Mouse (Mus musculus): ENCODE results near the gene Rras2. TPM values are rescaled to one million over a fixed set of nuclear protein-coding genes. Genes with fewer than 3 reads are reported as not detected.

The Rras2 gene
- polyA plus RNA-seq, 1 experiment from 2014 or later = 15.8 TPM

DNA sequence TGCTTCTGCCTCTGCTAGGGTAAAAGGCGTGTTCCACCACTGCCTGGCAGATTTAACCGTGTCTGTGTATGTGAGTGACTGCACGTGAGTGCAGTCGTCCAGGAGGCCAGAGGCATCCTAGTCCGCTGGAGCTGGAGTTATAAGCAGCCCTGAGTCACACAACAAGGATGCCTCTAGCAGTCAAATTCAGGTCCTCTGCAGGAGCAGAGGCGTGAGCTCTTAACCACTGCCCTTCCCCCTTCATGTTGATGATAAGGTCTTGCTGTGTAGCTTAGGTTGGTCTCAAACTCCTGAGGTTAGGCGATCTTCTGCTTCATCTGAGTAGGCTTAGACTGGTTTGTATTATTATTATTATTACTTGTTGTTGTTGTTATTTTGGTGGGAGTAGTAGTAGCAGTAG, 22.4 kb upstream of the Rras2 start:
- 90% methylated on average over 7 of the region's 7 CpGs for WGBS
- no peak for ATAC-seq (ENCODE audit: low FRiP score)

DNA sequence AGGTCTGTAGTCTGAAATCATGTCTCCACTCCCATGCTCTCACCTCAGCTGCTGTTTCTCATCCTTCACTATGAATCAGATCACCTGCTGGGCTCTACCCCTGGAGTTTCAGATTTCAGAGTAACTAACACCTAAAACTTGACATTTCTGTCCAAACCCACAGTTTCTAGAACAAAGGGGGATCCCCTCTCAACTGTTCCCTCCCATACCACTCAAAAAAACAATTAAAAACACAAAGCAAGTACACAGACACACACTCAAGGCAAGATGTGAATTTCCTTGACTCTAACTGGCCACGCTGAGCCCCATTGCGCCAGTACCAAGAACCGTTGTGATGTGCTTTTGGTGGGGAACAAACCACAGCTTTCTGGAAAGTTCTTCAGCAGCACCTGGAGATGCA, 21.8 kb upstream of the Rras2 start:
- Histone ChIP-seq H3K9me3 (no peaks in the 10 kb centered on the region), H3K4me2 (no peak overlapping the region), H3K27ac (no peak overlapping the region), H3K27me3 (no peaks in the 10 kb centered on the region), H3K36me3 (no peaks in the 10 kb centered on the region), H3K4me1 (replicated peaks) (peaks cover 6% of the 10 kb centered on the region; the same call in 1 of the 2 replicates), H3K4me3 (no peak overlapping the region), H3K9ac (no peak overlapping the region)
- ATAC-seq (ENCODE audit: low FRiP score) = no peak
- 92% methylated on average over 3 of the region's 3 CpGs for WGBS

More for the DNA sequence above, 22.4 kb upstream of the Rras2 start:
- Histone ChIP-seq H3K4me1 (replicated peaks) (peaks cover 3% of the 10 kb centered on the region; the same call in 1 of the 2 replicates), H3K4me2 (no peak overlapping the region), H3K9me3 (no peaks in the 10 kb centered on the region), H3K27me3 (no peaks in the 10 kb centered on the region), H3K36me3 (no peaks in the 10 kb centered on the region), H3K9ac (no peak overlapping the region), H3K27ac (no peak overlapping the region), H3K4me3 (no peak overlapping the region)

DNA sequence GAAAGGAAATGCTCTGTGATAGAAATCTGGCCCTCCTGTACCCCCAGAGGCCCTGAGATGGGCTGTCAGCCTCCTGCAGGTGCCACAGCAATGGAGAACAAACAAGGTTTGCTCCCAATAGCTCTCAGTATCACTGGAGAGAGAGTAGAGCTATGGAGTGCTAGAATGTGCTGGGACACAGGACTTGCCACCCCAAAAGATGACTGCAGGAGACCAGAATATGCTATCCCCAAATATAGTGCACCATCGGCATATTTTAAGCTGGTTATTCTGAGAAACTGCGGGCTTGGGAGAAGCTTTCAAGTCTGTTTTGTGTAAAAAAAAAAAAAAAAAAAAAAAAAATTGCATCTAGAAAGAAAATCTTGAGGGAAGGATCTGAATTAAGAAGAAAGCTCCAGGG, 20.7 kb upstream of the Rras2 start:
- 94% methylated on average over 2 of the region's 2 CpGs for WGBS
- Histone ChIP-seq H3K36me3 (no peaks in the 10 kb centered on the region), H3K27me3 (0 out of 2 replicates have a peak, but pooled peaks cover 4% of the 10 kb centered on the region), H3K9ac (no peak overlapping the region), H3K27ac (no peak overlapping the region), H3K4me1 (replicated peaks) (peaks cover 6% of the 10 kb centered on the region; the same call in 1 of the 2 replicates), H3K4me2 (no peak overlapping the region), H3K4me3 (no peak overlapping the region), H3K9me3 (no peaks in the 10 kb centered on the region)
- no peak for ATAC-seq (ENCODE audit: low FRiP score)

DNA sequence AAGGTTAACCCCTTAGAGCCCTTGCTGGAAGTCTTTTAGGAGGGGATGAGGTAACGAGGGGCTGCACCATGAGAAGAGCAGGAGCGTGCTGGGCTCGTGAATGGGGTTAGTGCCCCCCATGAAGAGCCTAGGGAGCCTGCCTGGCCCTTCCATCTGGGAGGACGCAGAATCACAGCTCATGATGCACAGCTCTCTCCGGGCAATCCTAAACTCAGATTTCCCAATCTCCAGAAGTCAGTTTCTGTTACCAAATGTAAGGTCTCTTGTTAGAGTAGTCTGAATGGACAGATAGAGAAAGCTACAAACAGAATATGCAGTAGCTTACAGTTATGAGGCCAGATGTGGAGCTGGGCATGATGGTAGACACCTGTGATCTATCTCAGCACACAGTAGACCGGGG, 17.6 kb upstream of the Rras2 start:
- Histone ChIP-seq H3K4me2 (no peak overlapping the region), H3K9me3 (no peaks in the 10 kb centered on the region), H3K36me3 (no peaks in the 10 kb centered on the region), H3K9ac (no peak overlapping the region), H3K4me3 (no peak overlapping the region), H3K27ac (no peak overlapping the region), H3K27me3 (0 out of 2 replicates have a peak, but pooled peaks cover 4% of the 10 kb centered on the region), H3K4me1 (replicated peaks) (peaks cover 13% of the 10 kb centered on the region)
- WGBS = 34% methylated on average over 6 of the region's 6 CpGs
- no peak for ATAC-seq (ENCODE audit: low FRiP score)

DNA sequence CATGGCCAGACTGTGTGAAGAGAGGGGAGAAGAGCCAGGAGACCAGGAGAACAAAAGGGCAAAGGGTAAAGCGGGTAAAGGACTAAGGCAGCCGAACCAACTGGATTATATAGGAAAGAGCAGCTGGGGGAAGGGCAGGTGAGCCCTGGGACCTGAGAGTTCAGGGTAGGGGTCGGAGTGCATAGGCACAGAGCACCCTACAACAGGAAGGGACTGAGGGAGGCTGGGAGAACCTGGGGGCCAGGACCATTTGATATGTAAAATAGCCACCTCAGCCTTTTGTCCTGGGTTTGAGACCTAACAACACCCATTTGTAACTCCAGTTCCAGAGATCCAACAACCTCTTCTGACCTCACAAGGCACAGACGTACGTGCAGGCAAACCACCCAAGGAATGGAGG, 16.4 kb upstream of the Rras2 start:
- no peak overlapping the region for H3K27ac ChIP-seq
- 17% methylated on average over 5 of the region's 5 CpGs for WGBS
- no peak overlapping the region for H3K9ac ChIP-seq
- no peak for ATAC-seq (ENCODE audit: low FRiP score)
- no peak overlapping the region for H3K4me3 ChIP-seq
- H3K36me3 ChIP-seq = no peaks in the 10 kb centered on the region
- no peak overlapping the region for H3K4me2 ChIP-seq
- peaks cover 13% of the 10 kb centered on the region for H3K4me1 ChIP-seq (replicated peaks)
- 0 out of 2 replicates have a peak, but pooled peaks cover 4% of the 10 kb centered on the region for H3K27me3 ChIP-seq
- H3K9me3 ChIP-seq = no peaks in the 10 kb centered on the region

DNA sequence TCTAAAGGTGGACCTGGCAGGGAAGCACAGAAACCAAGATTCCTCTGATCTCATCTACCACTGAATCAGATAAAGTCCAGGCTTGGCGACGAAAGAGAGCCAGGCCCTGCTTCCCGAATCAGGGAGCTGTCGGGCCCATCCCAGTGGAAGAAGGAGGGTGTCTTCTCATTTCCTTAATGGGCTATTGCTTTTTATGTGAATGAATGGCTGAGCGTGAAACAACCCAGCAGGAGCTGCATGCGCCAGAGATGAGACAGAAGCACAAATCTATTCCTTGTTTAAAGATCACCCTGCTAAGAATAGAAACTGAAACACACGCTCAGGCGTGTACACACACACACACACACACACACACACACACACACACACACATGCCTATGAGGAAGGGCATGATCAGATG, 14.7 kb upstream of the Rras2 start:
- no peak for ATAC-seq (ENCODE audit: low FRiP score)
- Histone ChIP-seq H3K4me1 (replicated peaks) (peaks cover 13% of the 10 kb centered on the region), H3K4me3 (no peak overlapping the region), H3K36me3 (no peaks in the 10 kb centered on the region), H3K27ac (no peak overlapping the region), H3K4me2 (no peak overlapping the region), H3K9ac (no peak overlapping the region), H3K9me3 (no peaks in the 10 kb centered on the region), H3K27me3 (0 out of 2 replicates have a peak, but pooled peaks cover 4% of the 10 kb centered on the region)
- 28% methylated on average over 8 of the region's 8 CpGs for WGBS

DNA sequence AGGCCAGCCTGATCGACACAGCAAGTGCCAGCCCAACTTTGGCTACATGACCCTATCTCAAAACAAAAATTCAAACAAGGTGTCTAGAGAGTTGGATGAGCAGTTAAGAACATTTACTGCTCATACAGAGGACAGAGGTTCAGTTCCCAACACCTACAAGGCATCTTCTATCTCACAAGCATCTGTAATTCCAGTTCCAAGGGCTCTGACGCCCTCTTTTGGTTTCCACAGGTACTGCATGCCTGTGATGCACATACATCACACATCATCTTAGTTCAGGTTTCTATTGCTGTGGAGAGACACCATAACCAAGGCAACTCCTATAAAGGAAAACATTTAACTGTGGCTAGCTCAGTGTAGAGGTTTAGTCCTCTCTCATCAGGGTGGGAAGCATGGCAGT, 11.7 kb upstream of the Rras2 start:
- H3K4me2 ChIP-seq = no peak overlapping the region
- no peak overlapping the region for H3K4me3 ChIP-seq
- H3K27ac ChIP-seq = no peak overlapping the region
- ATAC-seq (ENCODE audit: low FRiP score) = no peak
- H3K4me1 ChIP-seq (replicated peaks) = peaks cover 7% of the 10 kb centered on the region
- WGBS = 57% methylated on average over 2 of the region's 2 CpGs
- H3K9me3 ChIP-seq = no peaks in the 10 kb centered on the region
- H3K36me3 ChIP-seq = no peaks in the 10 kb centered on the region
- no peak overlapping the region for H3K9ac ChIP-seq
- H3K27me3 ChIP-seq = 0 out of 2 replicates have a peak, but pooled peaks cover 4% of the 10 kb centered on the region

DNA sequence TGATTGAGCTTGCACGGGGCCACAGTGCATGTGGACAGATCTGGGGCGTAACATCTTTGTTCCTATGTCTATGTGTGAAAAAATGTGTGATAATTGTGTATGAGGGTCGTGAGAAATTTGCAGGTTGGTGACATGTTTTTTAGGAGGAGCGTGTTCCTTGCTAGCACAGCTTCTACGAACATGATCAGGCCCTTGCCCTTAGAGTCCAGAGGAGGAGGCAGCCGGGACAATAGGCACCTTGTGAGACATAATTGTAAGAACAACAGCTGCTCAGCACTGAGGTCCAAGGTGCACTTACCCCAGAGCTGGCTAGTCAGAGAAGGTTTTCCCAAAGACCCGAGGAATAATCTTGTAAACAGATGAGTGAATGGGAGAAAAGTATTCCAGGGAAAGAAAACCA, 599 bp upstream of the Rras2 start:
- Histone ChIP-seq H3K4me2 (peak overlapping the region; percentile 86), H3K4me1 (replicated peaks) (peaks cover 15% of the 10 kb centered on the region), H3K36me3 (no peaks in the 10 kb centered on the region), H3K27me3 (0 out of 2 replicates have a peak, but pooled peaks cover 4% of the 10 kb centered on the region), H3K9me3 (no peaks in the 10 kb centered on the region), H3K4me3 (peak overlapping the region; percentile 80), H3K27ac (no peak overlapping the region), H3K9ac (no peak overlapping the region)
- no peak for ATAC-seq (ENCODE audit: low FRiP score)
- WGBS = 41% methylated on average over 7 of the region's 7 CpGs

DNA sequence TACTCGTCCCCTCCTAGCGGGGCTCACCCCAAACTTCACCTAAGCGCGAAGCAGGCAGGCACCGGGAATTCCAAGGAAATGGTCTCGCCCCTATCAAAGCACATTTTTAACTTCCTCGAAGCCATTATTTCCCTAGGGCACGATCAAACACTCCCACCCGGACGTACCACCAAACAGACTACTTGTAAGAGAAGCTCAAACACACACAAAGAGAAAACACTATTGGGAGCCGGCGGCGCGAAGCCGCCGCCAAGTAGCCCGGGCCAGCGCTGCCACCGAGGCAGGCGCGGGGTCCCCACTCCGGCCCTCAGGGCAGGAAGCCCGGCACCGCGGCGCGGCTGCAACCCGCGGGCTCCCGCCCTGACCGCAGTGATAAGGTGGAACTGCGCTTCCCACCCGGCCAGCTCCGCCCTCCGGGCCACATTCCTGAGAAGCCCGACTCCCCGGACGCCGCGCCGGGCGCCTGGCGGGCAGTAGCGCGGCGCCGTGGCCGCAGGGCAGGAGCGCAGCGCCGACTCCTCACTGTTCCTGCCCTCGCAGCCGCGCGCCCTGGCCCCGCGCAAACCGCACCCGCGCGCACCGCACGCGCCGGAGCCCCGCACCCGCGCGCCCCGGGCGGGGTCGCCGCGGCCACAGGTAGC, 750 bp downstream of the Rras2 start:
- H3K4me2 ChIP-seq = peak overlapping the region; percentile 86
- H3K27ac ChIP-seq = peak overlapping the region; percentile 91
- 0% methylated on average over 57 of the region's 74 CpGs for WGBS
- H3K4me1 ChIP-seq (replicated peaks) = peaks cover 15% of the 10 kb centered on the region
- H3K4me3 ChIP-seq = peak overlapping the region; percentile 80
- H3K27me3 ChIP-seq = 0 out of 2 replicates have a peak, but pooled peaks cover 4% of the 10 kb centered on the region
- ATAC-seq (ENCODE audit: low FRiP score) = peak; percentile 85
- H3K9me3 ChIP-seq = no peaks in the 10 kb centered on the region
- no peaks in the 10 kb centered on the region for H3K36me3 ChIP-seq
- H3K9ac ChIP-seq = peak overlapping the region; percentile 84

DNA sequence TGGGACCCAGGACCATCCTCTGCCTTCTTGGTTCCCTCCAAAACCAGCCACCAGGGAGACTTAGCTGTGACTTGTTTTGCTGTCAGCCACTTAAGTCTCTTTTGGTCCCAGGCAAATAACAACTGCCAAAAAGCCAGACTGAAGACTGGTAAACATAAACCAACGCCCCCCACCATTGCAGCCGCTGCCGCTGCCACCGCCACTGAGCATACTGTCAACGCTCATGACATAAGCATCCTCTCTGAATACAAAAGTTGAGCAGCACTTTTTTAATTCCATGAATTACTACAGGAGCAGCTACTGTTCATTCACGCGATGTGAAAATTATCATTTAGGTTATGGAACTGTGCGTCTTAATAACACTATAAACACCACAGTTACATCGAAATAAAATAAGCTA, 1.6 kb downstream of the Rras2 start:
- H3K27me3 ChIP-seq = 0 out of 2 replicates have a peak, but pooled peaks cover 4% of the 10 kb centered on the region
- no peaks in the 10 kb centered on the region for H3K36me3 ChIP-seq
- peak overlapping the region; percentile 84 for H3K9ac ChIP-seq
- peaks cover 15% of the 10 kb centered on the region for H3K4me1 ChIP-seq (replicated peaks)
- ATAC-seq (ENCODE audit: low FRiP score) = no peak
- no peaks in the 10 kb centered on the region for H3K9me3 ChIP-seq
- H3K4me3 ChIP-seq = peak overlapping the region; percentile 80
- no peak overlapping the region for H3K27ac ChIP-seq
- 20% methylated on average over 9 of the region's 9 CpGs for WGBS
- H3K4me2 ChIP-seq = peak overlapping the region; percentile 86

DNA sequence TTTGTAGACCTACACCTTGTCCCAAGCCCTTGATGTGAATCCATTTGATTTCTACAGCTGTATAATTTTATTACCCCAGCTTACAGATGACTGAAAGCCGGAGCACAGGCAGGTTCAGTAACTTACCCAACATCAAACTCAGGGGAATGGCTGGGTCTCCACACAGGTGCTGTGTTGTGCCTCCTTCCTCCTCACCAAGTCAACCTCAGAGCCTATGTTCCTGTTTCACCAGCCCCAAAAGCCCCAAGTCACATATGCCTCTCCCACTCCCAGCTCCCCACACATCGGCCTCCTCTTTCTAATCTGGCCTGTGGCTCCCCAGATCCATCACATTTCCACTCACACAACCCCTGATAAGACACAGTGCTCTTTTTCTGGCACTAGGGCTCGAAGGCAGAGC, 2.6 kb downstream of the Rras2 start:
- Histone ChIP-seq H3K9me3 (no peaks in the 10 kb centered on the region), H3K36me3 (no peaks in the 10 kb centered on the region), H3K4me3 (no peak overlapping the region), H3K27ac (no peak overlapping the region), H3K9ac (no peak overlapping the region), H3K4me1 (replicated peaks) (peaks cover 15% of the 10 kb centered on the region), H3K27me3 (0 out of 2 replicates have a peak, but pooled peaks cover 4% of the 10 kb centered on the region), H3K4me2 (no peak overlapping the region; the same call in 1 of the 2 replicates)
- 88% methylated on average over 3 of the region's 3 CpGs for WGBS
- no peak for ATAC-seq (ENCODE audit: low FRiP score)

DNA sequence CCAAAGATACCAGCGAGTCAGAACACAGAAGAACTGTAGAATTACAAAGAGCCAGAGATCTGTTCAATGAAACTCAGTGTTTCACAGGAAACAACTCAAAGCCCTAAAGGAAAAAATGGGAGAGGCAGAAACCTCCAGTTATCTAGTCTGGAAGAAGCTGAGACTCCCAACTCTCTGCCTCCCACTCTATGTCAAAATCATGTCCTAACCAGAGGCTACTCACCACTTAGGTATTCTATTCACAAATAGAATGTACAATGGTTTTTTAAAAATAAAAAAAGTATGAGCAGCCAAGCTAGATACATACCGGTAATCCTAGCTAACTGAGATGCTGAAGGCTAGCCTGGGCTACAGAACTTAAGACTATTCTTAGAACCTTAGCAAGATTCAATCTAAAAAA, 3.3 kb downstream of the Rras2 start:
- Histone ChIP-seq H3K9me3 (no peaks in the 10 kb centered on the region), H3K36me3 (no peaks in the 10 kb centered on the region), H3K4me1 (replicated peaks) (peaks cover 15% of the 10 kb centered on the region), H3K27ac (no peak overlapping the region), H3K4me3 (no peak overlapping the region), H3K9ac (no peak overlapping the region), H3K27me3 (0 out of 2 replicates have a peak, but pooled peaks cover 4% of the 10 kb centered on the region), H3K4me2 (no peak overlapping the region)
- 88% methylated on average over 2 of the region's 2 CpGs for WGBS
- ATAC-seq (ENCODE audit: low FRiP score) = no peak

DNA sequence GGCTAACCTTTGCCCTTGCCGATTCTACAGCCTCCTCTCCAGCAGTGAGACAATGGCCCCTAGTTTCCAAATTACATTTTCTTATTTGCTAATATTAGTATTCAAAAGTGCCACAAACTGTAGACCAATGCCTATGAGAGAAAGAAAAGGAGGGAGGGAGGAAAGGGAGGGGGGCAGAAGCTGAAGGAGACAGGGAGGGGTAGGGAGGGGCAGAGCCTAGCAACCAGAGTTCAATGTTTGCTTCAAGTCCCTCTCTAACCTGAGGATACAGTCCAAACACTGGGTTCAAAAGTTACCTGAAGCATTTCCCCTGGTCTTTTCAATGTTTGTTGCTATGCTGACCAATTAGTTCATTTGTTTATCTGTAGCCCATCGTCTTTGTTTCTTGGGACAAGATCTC, 7.1 kb downstream of the Rras2 start:
- Histone ChIP-seq H3K27me3 (0 out of 2 replicates have a peak, but pooled peaks cover 4% of the 10 kb centered on the region), H3K4me1 (replicated peaks) (peaks cover 6% of the 10 kb centered on the region), H3K27ac (no peak overlapping the region), H3K36me3 (no peaks in the 10 kb centered on the region), H3K4me2 (no peak overlapping the region), H3K9me3 (no peaks in the 10 kb centered on the region), H3K9ac (no peak overlapping the region), H3K4me3 (no peak overlapping the region)
- WGBS = 87% methylated on average over 2 of the region's 2 CpGs
- no peak for ATAC-seq (ENCODE audit: low FRiP score)

All from hindbrain, embryonic 13.5 days (tissue).